In genomic region chr4:23601426-23602293, GRCm38 (mm10) we compare ENCODE assay signal across 9 mouse cellular contexts.
DNase-seq lines count a peak whose midpoint lies in the region; ATAC-seq and TF ChIP-seq lines count a peak whose summit lies in the region.
"Had no signal": no experiment of that assay in that cellular context is flagged by ENCODE, and none has a peak within 500 bp of the region (broad histone marks: within the 10 kb centered on the region; RNA-seq: fewer than 3 reads in every experiment).

No protein-coding gene starts in this region.

- peak overlapping the region; percentile 33 for H3K4me3 ChIP-seq in forebrain, postnatal 0 days (ENCODE audit: low read depth, low read length)
- peak overlapping the region; percentile 24 for H3K4me3 ChIP-seq in midbrain, embryonic 12.5 days

- H3K4me2 ChIP-seq in forebrain, postnatal 0 days (ENCODE audit: low read depth), result peak overlapping the region; percentile 53
- peak overlapping the region; percentile 46 for H3K4me2 ChIP-seq in midbrain, embryonic 12.5 days (replicated peaks)

- peak overlapping the region; percentile 76 for H3K27ac ChIP-seq in forebrain, postnatal 0 days (ENCODE audit: low read depth, low read length)
- H3K27ac ChIP-seq in midbrain, embryonic 12.5 days (replicated peaks), result peak overlapping the region; percentile 89

- DNase-seq in frontal cortex, postnatal 25 days (ENCODE audit: low spot score in 2 of 2), result no peak
- peak; percentile 77 for DNase-seq in brain, adult 2 months (ENCODE audit: low read depth, low spot score)
- DNase-seq in forebrain, postnatal 0 days, result peak; percentile 58
- DNase-seq: adrenal gland, postnatal 25 days had no signal

- no peaks in the 10 kb centered on the region for H3K9me3 ChIP-seq in forebrain, postnatal 0 days (ENCODE audit: low read length)
- no peaks in the 10 kb centered on the region for H3K9me3 ChIP-seq in midbrain, embryonic 12.5 days

- peak; percentile 94 for ATAC-seq in frontal cortex, adult (ENCODE audit: low TSS enrichment)
- ATAC-seq in forebrain, postnatal 0 days, result peak; percentile 78
- ATAC-seq in midbrain, embryonic 12.5 days (ENCODE audit: low FRiP score, low read depth), result peak; percentile 84
- ATAC-seq in activated CD4-positive, CD25-positive, alpha-beta regulatory T cell, adult 4 months, result no peak
- ATAC-seq in megakaryocyte-erythroid progenitor cell, adult 5-6 weeks (replicated peaks; ENCODE audit: low FRiP score, low TSS enrichment, poor library complexity, severe bottlenecking), result no peak
- ATAC-seq in cerebellum, adult (ENCODE audit: insufficient number of reproducible peaks, low FRiP score, low TSS enrichment), result no peak

- whole genome bisulfite sequencing in forebrain, postnatal 0 days, result 3% methylated on average over 13 of the region's 13 CpGs
- WGBS in midbrain, embryonic 12.5 days, result 5% methylated on average over 13 of the region's 13 CpGs

- peak overlapping the region; percentile 59 for H3K9ac ChIP-seq in forebrain, postnatal 0 days
- no peak overlapping the region; the same call in 1 of the 2 replicates for H3K9ac ChIP-seq in midbrain, embryonic 12.5 days (replicated peaks)

- no peaks in the 10 kb centered on the region for H3K36me3 ChIP-seq in forebrain, postnatal 0 days (ENCODE audit: insufficient read depth)
- no peaks in the 10 kb centered on the region for H3K36me3 ChIP-seq in midbrain, embryonic 12.5 days

- no peak for TF ChIP-seq CTCF in forebrain, postnatal 0 days (IDR thresholded peaks at IDR 0.05; ENCODE audit: low read depth)

- no peaks in the 10 kb centered on the region for H3K27me3 ChIP-seq in forebrain, postnatal 0 days (ENCODE audit: insufficient read depth, low read length)
- no peaks in the 10 kb centered on the region for H3K27me3 ChIP-seq in midbrain, embryonic 12.5 days

- H3K4me1 ChIP-seq in forebrain, postnatal 0 days (ENCODE audit: insufficient read depth), result peaks cover 17% of the 10 kb centered on the region
- H3K4me1 ChIP-seq in midbrain, embryonic 12.5 days, result peaks cover 24% of the 10 kb centered on the region

Comparison
In these comparisons a context has a peak if more than half of its experiments do, and no peak if none do; other contexts are left out.
1. ATAC-seq: peak in frontal cortex, adult (single experiment), forebrain, postnatal 0 days (single experiment) and midbrain, embryonic 12.5 days (single experiment); none in activated CD4-positive, CD25-positive, alpha-beta regulatory T cell, adult 4 months (single experiment), megakaryocyte-erythroid progenitor cell, adult 5-6 weeks (single experiment) and cerebellum, adult (single experiment).
2. DNase-seq: peak in brain, adult 2 months (single experiment) and forebrain, postnatal 0 days (single experiment); none in frontal cortex, postnatal 25 days (0 of 2).